Mouse (Mus musculus) cerebellum, adult 11-12 months (tissue): ENCODE data around the gene Asf1b.

ENCODE experiments used
- DNase-seq: peaks from one replicate; pipeline ENCODE4 v3.0.0; 2022

The Asf1b gene

DNA sequence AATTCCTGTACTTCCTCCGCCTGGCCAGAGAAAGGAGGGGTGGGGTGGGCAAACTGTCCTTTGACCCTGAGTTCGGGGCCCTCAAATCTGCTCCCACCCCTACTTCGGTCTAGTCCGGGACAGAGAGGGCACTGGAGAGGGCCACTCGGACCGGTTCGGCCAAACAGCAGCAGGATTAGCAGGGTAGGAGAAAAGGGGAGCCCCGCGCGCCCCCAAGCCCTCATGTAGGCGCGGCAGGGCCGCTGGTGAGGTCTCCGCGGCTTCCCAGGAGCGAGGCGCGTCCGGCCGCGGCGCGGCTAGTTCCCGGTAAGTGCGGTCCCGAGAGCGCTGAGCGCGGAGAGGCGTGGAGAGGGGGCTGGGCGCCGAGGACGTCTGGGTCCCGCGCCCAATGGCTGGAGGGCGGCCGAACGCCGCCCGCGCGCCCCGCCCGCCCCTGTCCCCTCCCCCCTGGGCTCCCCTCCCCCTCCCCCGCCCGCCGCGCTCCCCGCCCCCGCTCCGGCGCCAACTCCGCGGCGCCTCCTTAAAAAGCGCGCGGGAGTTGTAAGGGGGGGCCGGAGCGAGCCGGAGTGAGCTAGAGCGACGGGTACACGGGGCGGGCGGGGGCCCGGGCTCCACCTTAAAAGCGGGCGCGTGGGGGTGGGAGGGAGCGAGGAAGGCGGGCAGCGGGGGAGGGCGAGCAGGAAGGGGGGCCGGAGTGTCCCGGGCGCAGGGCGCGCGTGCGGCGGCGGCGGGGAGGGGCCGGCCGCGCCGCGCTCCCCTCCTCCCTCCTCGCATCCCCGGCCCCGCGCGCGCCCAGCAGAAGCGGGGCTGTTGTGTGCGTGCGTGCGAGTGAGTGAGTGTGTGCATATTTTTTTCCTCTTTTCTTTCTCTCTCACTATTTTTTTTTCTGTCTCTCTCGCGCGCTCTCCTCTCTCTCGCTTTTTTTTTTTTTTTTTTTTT is 41.5 kb downstream of the Asf1b start:
- DNase-seq, result peak; percentile 82

DNA sequence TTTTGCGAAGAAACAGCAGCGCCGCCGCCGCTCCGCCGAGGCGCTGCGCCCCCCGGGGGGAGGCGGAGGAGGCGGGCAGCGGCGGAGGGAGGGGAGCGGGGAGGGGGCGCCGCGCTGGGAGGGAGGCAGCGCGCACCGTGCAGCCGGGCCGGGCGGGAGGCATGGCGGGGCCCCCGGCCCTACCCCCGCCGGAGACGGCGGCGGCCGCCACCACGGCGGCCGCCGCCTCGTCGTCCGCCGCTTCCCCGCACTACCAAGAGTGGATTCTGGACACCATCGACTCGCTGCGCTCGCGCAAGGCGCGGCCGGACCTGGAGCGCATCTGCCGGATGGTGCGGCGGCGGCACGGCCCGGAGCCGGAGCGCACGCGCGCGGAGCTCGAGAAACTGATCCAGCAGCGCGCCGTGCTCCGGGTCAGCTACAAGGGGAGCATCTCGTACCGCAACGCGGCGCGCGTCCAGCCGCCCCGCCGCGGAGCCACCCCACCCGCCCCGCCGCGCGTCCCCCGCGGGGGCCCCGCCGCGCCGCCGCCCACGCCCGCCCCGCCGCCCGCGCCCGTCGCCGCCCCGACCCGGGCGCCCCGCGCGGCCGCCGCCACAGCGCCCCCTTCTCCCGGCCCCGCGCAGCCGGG is 42.3 kb downstream of the Asf1b start, which contains the start of gene Samd1:
TSS of gene Samd1 (plus strand) at position 162 of the 631 bp plus-strand sequence.
- peak; percentile 70 for DNase-seq

DNA sequence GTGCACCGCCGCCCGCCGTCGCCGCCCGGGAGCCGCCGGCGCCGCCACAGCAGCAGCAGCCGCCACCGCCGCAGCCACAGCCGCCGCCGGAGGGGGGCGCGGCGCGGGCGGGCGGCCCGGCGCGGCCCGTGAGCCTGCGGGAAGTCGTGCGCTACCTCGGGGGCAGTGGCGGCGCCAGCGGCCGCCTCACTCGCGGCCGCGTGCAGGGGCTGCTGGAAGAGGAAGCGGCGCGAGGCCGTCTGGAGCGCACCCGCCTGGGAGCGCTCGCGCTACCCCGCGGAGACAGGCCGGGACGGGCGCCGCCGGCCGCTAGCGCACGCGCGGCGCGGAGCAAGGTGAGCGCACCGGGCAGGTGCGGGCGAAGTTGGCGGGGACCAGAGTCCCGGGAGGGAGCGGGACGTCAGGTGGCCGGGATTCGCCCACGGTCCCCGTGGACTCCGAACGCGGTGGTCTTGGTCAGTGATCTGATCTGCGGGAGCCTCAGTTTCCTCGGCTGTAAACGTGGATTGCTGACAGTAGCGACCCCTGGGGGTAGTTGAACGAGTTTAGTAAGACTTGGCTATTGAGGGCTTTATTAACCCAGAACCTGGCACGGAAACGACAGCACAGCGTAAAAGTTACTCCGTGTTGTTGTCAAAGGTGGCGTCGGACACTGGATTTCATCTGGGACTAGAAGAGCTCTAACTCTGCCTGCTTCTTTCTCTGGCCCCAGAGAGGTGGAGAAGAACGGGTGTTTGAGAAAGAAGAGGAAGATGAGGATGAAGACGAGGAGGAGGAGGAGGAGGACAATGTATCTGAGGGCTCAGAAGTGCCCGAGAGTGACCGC is 43.1 kb downstream of the Asf1b start:
- peak; percentile 62 for DNase-seq

DNA sequence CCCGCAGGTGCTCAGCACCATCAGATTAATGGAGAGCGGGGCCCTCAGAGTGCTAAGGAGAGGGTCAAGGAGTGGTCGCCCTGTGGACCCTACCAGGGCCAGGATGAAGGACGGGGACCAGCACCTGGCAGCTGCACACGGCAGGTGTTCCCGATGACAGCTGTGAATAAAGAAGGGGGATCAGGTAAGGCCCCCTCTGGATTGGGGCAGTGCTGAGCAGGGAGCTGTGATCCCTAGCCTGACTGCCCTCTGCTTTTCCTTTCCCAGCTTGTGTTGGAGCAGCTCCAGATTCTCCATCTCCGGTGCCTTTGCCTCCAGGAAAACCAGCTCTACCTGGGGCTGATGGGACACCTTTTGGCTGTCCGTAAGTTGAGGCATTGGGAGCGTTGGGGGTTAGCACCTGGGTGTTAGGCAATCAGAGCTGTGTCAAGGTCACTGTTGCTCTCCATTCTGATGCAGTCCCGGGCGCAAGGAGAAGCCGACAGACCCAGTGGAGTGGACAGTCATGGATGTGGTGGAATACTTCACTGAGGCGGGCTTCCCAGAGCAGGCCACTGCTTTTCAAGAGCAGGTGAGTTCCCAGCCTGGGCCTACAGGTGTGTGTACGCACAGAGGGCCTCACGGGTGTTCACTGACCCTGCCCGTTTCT is 43.9 kb downstream of the Asf1b start:
- peak; percentile 46 for DNase-seq

DNA sequence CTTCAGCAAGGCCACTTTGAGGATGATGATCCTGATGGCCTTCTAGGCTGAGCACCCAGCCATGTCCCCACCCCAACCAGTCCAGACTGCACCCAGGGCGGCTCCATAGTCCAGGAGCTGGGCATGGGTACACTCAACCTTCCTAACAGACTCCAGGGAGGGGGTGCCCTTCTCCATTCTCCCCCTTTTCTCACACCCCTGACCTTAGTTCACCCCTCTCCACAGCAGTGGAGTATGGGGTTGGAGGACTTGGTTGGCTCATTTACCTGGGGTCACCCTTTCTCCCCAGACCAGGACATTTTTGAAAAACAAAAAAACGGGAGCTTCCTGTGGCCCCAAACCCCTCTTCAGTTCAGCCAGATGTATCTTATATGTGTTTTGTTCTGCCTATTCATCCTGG is 44.5 kb downstream of the Asf1b start:
- DNase-seq, result no peak

DNA sequence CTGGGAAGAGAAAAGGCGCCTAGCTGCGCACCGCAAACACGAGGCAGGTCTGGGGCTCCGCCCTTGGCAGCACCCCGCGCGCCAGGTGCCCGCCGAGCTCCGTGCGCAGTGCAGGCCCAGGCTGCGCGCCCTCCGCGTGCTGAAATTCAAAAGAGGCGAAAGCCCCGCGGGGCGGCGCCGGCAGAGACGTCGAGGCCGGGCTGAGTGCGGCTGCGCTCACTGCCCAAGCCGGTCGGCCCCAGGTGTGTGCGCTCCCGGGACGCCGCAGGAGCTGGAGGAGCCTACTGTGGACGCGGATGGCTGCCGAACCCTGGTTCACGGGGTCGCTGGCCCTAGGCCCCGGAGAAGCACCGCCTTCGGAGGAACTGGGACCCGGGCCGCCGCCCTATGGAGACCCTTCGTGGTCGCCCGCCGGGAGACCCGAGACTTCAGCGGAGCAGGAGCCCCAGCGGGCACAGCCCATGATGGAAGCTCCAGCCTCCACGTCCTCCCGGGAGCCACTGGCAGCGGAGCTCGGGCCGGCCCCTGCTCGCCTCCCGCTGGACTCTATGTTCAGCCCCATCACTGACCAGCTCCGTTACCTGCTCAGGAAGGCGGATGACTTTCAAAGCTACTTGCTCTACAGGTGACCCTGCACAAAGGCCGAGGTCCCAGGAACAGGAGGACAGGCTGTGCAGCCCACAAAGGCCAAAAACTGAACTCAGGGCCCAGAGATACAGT is 46.1 kb downstream of the Asf1b start, which contains the start of gene 1700067K01Rik:
TSS of gene 1700067K01Rik (plus strand) at position 222 of the 720 bp plus-strand sequence.
- peak; percentile 38 for DNase-seq

DNA sequence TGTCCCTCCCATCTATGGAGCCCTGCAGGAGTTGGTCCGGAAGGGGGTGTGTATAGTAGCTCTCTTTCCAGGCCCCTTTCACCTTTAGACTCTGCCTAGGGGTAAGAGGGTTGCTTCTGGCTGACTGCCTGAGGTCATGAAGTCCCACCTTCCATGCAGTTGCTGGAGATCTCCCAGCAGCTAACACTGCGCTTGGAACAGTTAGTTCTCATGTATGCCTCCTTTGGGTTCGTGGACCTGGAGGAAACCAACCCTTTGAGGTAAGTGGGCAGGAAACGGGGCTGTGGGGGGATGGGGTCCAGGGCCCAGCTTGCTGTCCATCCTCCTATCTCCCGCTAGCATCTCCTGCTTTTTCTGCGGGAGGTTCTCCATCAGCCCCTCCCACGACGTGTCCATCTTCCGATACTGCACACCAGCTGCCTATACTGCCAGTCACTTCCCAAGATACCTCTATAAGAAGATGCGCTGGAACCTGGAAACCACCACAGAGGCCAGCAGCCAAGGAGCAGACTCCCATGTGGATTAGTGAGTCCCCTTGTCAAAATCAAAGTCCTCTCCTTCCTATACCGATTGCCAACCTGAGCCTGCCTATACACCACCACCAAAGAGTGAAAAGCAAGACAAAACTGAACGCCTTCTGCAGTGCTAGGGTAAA is 47.8 kb downstream of the Asf1b start:
- peak; percentile 60 for DNase-seq

DNA sequence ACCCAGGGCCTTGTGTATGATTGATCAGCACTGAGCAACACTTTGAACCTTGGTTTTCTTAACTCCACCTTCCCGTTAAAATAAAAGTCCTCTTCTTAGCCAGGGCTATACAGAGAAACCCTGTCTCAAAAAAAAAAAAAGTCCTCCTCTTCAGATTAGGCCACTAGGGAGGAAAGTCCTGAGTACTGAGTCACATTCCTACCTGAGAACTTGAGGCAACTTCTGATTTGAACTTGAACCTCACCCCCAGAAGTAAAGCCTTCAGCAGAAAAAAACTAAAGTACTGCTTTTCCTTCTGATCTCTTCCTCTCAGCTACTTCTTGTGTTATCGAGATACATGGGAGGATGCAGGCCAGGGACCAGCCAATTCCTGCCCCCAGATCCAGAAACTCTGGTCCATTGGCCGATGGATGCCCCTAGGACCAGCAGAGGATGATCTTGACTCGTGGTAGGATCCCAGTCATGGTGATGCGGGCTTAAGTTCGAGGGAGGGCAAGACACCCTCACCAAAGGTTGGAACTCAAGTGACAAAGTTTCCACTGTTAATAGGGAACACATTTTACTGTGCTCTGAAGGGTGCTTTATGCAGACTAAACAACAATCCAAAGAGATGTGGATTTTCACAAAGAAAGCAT is 48.4 kb downstream of the Asf1b start:
- DNase-seq, result peak; percentile 29

DNA sequence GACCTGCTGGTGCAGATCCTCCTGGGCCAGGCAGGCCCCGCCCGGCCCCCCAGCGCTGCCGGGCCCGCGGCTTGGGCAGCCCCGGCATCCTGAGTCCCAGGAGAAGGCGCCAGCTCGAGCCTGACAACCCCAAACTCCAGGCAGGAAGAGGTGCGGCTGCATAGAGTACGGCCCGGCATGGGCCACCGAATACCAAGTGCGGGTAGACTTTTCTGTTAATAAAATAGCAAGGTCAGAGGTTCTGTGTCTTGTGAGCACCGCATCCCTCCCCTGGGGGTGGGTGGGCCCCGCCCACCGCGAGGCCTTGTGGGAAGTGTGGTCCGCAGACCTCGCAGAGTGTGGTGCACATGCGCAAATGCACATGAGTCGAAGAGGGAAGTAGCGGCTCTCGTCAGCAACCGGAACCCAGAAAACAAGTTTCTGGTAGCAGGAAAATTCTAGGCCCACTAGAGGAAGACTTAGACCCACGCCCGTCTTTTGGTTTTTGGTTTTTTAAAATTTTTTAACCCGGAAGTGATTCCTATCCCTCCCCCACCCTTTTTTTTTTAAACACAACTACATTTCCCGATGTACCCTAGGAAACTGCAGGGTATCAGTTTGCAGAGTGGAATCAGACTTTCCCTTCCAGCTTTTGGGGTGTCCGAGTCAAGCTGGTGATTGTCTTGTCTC is 49.4 kb downstream of the Asf1b start:
- peak; percentile 94 for DNase-seq

DNA sequence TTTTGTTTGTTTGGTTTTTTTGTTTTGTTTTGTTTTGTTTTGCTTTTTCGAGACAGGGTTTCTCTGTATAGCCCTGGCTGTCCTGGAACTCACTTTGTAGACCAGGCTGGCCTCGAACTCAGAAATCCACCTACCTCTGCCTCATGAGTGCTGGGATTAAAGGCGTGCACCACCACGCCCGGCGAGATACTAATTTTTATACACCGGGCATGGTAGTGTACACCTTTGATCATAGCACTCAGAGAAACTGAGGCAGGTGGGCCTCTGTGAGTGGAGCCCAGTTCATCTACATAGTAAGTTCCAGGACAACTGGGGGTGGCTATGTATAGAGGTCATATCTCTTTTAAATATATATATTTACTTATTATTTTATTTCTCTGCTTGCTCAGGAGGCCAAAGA is 50.2 kb downstream of the Asf1b start:
- DNase-seq, result peak; percentile 46

DNA sequence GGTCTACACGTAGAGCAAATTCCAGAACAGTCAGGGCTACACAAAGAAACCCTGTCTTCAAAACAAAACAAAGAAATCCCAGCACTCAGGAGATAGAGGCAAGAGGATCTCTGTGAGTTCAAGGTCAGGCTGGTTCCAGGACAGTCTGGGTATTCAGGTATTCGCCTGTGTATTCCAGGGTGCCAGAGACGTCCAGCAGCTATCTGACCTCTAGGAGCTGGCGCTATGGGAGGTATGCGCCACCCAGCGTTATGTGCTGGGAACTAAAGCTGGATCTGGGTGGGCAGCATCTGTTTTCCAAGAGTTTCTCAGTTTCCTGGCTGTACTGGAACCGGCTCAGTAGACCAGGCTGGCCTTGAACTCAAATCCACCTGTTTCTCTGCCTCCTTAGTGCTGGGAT is 53.1 kb downstream of the Asf1b start:
- DNase-seq, result no peak

DNA sequence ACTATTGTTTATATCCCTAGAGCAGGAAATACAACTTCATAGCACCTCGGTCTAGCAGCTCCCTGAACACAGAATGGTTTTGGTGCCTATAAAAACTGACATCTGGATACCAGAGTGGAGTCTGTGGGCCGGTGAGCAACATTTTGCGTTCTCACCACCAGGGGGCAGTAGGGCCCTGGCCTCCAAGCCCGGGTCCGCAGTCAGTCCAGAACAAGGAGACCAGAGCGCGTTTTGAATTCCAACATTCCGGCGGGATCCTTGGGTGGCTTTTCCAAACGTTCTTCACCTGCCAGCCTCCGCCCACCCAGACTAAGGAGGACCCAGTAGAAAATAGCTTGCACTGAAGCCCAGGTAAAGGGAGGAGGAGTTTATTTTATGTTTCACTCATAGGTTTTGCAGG is 54.6 kb downstream of the Asf1b start:
- DNase-seq, result peak; percentile 78

DNA sequence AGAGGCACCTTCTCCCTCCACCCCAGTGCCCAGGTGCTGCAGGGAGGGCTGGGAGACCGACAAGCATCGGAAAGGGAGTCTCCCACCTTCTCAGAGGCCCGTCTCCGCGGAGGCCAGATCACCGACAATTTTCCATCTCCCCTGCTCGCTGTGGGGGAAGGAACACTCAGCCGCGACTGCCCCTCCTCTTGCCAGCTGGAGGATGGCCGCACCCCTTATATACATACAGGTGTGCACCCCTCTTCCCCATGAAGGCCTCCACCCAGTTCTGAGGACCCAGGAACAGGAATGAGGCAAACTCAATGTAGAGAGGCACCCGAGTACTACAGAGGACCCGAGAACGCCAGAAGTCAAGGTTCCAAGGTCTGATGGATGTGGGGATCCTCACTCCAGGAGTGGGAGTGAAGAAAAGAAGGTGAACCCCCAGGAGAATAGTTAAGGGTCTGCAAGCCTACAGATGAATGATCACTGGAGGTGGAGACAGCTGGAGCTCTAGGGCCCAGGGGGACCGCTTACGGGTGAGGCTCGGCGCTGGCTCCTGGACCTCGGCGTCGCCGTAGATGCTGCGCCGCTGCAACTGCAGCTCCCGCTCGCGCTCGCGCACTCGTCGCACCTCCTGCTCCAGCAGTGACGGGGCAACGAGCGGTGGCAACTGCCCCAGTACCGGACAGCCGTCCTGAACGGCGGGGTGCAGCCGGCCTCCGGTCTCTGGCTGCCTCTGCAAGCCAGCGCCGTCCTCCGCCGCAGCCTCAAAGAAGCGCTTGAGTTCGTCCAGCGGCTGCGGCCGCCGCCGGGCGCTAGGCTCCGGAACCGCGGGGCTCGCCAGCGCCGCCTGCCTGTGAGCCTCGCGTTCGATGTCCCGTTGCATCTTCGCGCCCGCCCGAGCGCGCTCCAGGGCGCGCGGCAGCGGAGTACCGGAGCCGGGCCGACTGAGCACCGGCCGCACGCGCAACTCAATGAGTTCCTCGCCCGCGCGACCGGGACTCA is 55.6 kb downstream of the Asf1b start:
- peak; percentile 60 for DNase-seq

DNA sequence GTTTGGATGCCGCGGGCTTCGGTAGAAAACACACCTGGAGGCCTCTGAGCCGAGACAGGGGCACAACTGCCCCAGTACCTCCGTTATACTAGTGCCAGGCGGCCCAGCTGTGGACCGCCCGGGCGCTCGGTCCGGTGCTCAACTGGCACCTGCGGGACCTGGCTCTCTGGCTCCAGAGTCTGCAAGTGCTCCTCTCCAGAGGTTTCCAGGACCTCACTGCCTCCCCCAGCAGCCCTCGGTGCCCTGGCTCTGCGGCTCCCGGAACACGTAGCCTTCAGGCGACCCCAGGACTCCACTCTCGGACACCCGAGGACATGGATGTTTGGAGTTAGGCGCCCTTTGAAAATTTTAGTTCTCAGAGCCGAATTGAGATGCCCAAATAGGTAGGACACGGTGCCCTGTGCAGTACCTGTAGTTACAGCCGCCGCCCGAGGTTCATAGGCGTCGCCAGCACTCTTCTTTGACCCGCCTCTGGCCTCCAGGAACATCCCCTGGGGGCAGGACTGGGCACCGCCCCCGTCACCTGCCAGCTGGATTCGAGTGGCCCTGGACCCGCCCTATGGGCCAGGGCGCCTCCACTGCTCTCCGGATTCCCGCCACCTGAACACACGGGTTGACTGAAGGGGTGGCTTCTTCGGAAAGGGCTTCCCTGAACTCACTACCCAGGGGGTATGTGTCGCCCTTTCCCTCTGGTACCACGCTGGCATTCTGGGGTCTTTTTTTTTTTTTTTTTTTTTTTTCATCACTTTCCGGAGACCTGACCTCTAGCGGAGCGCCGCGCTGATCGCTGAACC is 56.6 kb downstream of the Asf1b start, which contains the start of gene 2210011C24Rik:
TSS of gene 2210011C24Rik (minus strand) at position 467 of the 794 bp plus-strand sequence.
- DNase-seq, result peak; percentile 32

DNA sequence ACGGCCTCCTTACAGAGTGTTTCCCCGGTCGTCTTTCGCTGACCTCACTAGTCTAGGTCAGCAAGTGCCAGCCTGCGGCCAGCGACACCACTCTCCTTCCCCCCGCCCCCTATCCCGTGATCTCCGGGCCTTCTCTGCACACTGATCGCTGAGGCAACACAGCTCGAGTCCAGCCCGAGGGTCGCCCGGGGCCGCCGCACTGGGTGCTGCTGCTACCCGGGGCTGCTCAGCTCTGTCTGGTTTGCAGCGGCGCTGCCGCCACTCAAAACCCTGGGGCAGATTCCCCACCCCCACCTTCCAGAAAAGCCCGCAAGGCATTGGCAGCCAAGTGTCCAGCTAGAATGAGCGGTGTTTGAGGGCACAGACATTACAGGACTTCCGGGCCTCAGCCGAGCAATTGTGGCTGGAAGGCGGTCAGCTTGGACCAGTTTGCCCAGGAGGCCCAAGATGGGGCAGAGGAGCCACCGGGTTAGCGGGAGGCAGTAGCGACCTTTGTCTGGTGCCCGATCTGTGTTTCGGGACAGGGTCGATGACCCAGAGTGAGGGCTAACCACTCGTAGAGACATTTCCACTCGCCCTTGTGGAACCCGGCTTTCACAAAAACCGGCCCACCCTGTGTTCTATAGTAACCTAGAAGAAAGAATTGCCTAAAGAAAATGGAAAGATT is 57.3 kb downstream of the Asf1b start:
- DNase-seq, result peak; percentile 18

DNA sequence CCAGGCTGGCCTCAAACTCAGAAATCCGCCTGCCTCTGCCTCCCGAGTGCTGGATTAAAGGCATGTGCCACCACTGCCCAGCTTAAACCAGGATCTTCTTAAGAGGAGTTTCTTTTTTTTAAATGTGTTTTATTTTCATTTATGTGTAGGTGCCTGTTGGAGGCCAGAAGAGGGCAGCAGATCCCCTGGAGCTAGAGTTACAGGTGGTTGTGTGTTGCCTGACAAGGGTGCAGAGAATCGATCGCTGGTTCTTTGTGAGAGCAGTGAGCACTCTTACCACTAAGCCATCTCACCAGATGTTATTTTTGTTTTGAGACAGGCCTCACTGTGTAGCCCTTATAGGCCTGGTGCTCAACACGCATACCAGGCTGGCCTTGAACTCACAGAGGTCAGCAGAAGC is 60.5 kb downstream of the Asf1b start:
- DNase-seq, result no peak

DNA sequence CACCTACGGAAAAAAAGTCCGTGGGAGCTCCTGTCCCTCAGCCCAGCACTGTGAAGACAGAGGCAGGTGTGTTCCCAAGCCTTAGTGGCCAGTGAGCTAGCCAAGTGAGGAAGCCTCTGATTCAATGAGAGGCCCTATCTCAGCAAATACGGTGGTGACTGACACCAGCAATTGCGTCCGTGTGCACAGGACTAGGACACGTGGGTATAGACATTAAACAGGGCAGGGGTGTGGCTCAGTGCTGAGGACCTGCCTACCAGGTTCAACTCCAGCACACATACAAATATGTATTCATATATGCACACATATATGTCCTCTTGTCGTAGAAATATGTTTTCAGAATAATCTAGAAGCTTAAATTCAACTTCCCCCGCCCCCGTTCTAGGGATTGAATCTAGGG is 64.4 kb downstream of the Asf1b start:
- no peak for DNase-seq
